Mouse (Mus musculus): Measurements from ENCODE around the gene Pard6a.

Pard6a gene

GRCm38 (mm10) chr8:105700966-105701824 lies at the start of gene Pard6a, which contains the start of gene Acd:
Gene Pard6a (plus strand): TSS chr8:105701148.
Gene Acd (minus strand): TSS chr8:105701102.
- DNase-seq (ENCODE audit: low read depth, low spot score) = peak; percentile 97

GRCm38 (mm10) chr8:105657641-105658040 lies 43.3 kb upstream of the Pard6a start:
- no peak for DNase-seq (ENCODE audit: low read depth, low spot score)

- peak; percentile 51 for DNase-seq (ENCODE audit: low read depth, low spot score)
These were observed 39.8 kb upstream of the Pard6a start for GRCm38 (mm10) chr8:105661167-105661566.

GRCm38 (mm10) chr8:105677891-105678290 lies 23.1 kb upstream of the Pard6a start:
- no peak for DNase-seq (ENCODE audit: low read depth, low spot score)

GRCm38 (mm10) chr8:105685325-105685724 lies 15.6 kb upstream of the Pard6a start:
- DNase-seq (ENCODE audit: low read depth, low spot score) = no peak

- peak; percentile 92 for DNase-seq (ENCODE audit: low read depth, low spot score)
These were observed 15.1 kb upstream of the Pard6a start, which contains the start of gene Carmil2 for GRCm38 (mm10) chr8:105685796-105686308. Gene Carmil2 (plus strand): TSS chr8:105686274.

- DNase-seq (ENCODE audit: low read depth, low spot score) = peak; percentile 69
These were observed 14.4 kb upstream of the Pard6a start for GRCm38 (mm10) chr8:105686551-105686950.

- DNase-seq (ENCODE audit: low read depth, low spot score) = no peak
These were observed 13.4 kb upstream of the Pard6a start for GRCm38 (mm10) chr8:105687512-105687911.

GRCm38 (mm10) chr8:105688242-105688752 lies 12.7 kb upstream of the Pard6a start:
- DNase-seq (ENCODE audit: low read depth, low spot score) = no peak

GRCm38 (mm10) chr8:105689256-105689982 lies 11.5 kb upstream of the Pard6a start:
- no peak for DNase-seq (ENCODE audit: low read depth, low spot score)

- no peak for DNase-seq (ENCODE audit: low read depth, low spot score)
These were observed 11.0 kb upstream of the Pard6a start for GRCm38 (mm10) chr8:105689983-105690360.

- no peak for DNase-seq (ENCODE audit: low read depth, low spot score)
These were observed 10.0 kb upstream of the Pard6a start for GRCm38 (mm10) chr8:105690978-105691377.

- no peak for DNase-seq (ENCODE audit: low read depth, low spot score)
These were observed 8.3 kb upstream of the Pard6a start for GRCm38 (mm10) chr8:105692449-105693182.

GRCm38 (mm10) chr8:105693648-105694047 lies 7.3 kb upstream of the Pard6a start:
- no peak for DNase-seq (ENCODE audit: low read depth, low spot score)

GRCm38 (mm10) chr8:105694051-105694799 lies 6.7 kb upstream of the Pard6a start:
- DNase-seq (ENCODE audit: low read depth, low spot score) = no peak

- DNase-seq (ENCODE audit: low read depth, low spot score) = no peak
These were observed 5.7 kb upstream of the Pard6a start for GRCm38 (mm10) chr8:105695080-105695780.

- DNase-seq (ENCODE audit: low read depth, low spot score) = no peak
These were observed 3.7 kb upstream of the Pard6a start for GRCm38 (mm10) chr8:105697196-105697780.

GRCm38 (mm10) chr8:105698734-105699133 lies 2.2 kb upstream of the Pard6a start:
- DNase-seq (ENCODE audit: low read depth, low spot score) = no peak

- DNase-seq (ENCODE audit: low read depth, low spot score) = no peak
These were observed 1.3 kb upstream of the Pard6a start for GRCm38 (mm10) chr8:105699488-105700215.
